Mouse (Mus musculus) kidney, adult 2 months (tissue): ENCODE results near the gene Trib2.

Source experiments
- CTCF ChIP-seq: fragments of 200-500 bp; conservative IDR thresholded peaks from 2 replicates; pipeline ENCODE4 v1.5.1; 2011; ENCODE audit warnings: low read depth, mild to moderate bottlenecking, control low read depth, low read length, moderate library complexity, mixed read lengths; ENCODE audit not compliant: insufficient read depth, insufficient read length
- POLR2A ChIP-seq: fragments of 200-500 bp; IDR thresholded peaks from one replicate; pipeline ENCODE4 v1.6.1; 2011; ENCODE audit warnings: low read depth, low read length, control low read depth

DNA sequence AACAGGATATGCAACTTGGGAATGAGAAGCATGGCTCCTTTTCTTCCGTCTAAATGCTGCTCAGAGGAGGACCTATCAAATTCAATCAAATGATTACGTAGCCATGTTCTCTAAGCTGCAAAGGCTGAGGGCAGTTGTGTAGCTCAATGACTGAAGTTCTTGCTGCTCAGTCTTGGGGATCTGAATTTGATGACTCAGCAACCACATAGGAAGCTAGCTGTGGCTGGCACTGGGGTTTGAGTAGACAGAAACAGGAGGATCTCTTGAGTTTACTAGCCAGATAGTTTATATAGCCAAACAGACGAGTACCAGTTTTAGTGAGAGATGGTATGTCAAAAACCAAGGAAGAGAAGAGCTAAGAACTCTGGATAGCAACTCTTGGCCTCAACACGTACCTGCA lies 20.8 kb upstream of the Trib2 start:
- TF ChIP-seq CTCF (no peak), POLR2A (no peak)
